Mouse (Mus musculus): Measurements from ENCODE around the gene Cdkn1b. TPM values are rescaled to one million over a fixed set of nuclear protein-coding genes. Genes with fewer than 3 reads are reported as not detected.

Gene Cdkn1b
- polyA plus RNA-seq, 1 experiment from 2014 or later, result 16.1 TPM

Other genes starting within 250 kb of the Cdkn1b start
- 12.5 and 13.2 TPM in 2 replicates for gene Dusp16, start 127.8 kb upstream of the Cdkn1b start, polyA plus RNA-seq (2014; fragmentation: Nextera tagmentation; extraction: Ambion mirVana)
- gene Crebl2, start 90.2 kb upstream of the Cdkn1b start, polyA plus RNA-seq (2014; fragmentation: Nextera tagmentation; extraction: Ambion mirVana), result 0.67 and 1.3 TPM in 2 replicates
- gene Gpr19, start 21.8 kb upstream of the Cdkn1b start, polyA plus RNA-seq (2014; fragmentation: Nextera tagmentation; extraction: Ambion mirVana), result 8.9 and 9.8 TPM in 2 replicates
- 3.0 and 3.4 TPM in 2 replicates for gene Apold1, start 61.3 kb downstream of the Cdkn1b start, polyA plus RNA-seq (2014; fragmentation: Nextera tagmentation; extraction: Ambion mirVana)
- gene Ddx47, start 91.2 kb downstream of the Cdkn1b start, polyA plus RNA-seq (2014; fragmentation: Nextera tagmentation; extraction: Ambion mirVana), result 130 and 140 TPM in 2 replicates
- 0.95 and 1.6 TPM in 2 replicates for gene Gprc5a, start 145.2 kb downstream of the Cdkn1b start, polyA plus RNA-seq (2014; fragmentation: Nextera tagmentation; extraction: Ambion mirVana)
- gene Gprc5d, start 197.9 kb downstream of the Cdkn1b start, polyA plus RNA-seq (2014; fragmentation: Nextera tagmentation; extraction: Ambion mirVana), result not detected in 2 replicates

Measured in limb, embryonic 11.5 days (tissue).